Mouse (Mus musculus): ENCODE measurements around the gene Tppp3.

Tppp3 gene

DNA sequence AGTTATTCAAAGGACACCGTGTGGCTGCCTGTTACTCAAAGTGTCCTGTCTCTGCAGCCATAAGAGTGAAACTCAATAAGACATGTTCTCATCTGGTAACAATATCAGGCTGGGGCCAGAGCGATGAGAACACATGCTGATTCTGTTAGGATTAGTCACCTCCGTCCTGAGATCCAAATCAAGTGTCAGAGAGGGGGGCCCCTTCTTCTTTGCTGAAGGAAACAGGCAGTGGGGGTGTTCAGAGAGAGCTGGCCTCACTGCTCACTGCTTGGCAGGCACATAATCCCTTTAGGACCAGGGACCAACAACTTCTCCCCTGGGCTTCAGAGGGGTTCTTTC lies 12.7 kb upstream of the Tppp3 start:
- no peak for DNase-seq

DNA sequence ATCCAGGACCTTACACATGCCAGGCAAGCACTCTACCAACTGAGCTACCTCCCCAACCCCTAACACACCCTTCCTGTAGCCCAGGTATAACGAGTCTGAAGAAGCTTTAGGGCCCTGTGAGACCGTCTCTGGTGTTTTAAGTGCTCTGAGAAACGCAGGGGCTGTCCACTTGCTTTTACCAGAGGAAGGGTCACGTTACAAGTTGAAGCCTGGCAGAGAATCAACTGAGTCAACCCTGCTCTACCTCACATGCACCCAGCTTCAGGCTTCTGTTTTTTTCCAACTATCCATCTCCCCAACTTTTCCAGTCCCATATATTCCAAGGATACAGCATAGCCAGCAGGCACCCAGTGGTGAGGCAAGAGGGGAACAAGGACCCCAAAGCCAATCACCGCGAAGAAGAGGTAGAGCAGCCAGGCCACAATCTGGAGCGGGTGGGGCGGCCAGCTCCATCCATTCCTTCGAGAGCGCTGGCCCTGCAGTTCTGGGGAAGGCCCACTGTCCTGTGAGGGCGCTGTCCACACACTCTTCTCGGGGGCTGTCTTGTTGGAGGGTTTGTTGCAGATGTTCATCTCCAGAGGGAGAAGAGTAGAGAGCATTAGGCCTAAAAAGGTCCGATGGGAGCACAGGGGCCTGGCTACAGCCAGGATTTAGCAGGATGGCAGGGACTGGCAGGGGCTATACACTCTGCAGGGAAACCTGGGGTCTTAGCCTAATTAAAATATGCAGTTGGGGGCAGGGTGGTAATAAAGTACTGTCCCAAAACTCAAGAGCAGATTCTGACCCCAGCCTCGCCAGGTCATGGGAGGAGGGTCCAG lies 12.1 kb upstream of the Tppp3 start:
- peak in 1 of 2 experiments; percentile 63 for DNase-seq

DNA sequence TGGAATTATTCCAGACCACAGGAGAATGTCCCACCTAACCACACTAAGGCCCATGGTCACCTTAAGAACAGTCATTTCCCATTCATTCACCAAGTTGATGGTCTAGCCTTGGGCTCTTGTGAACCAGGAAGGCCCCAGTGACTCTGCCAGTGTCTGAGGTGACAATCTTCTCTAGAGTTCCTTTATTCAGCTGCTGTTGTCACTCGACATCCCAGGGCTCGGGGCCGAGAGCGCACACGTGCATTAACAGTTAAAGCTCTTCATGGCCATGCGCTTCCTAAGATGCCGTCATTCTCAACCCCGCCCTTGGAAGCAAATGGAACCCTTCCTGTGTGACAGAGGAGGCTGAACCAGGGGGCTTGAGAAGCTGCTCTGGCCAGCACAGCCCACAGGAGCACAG lies 10.8 kb upstream of the Tppp3 start:
- no peak for DNase-seq

DNA sequence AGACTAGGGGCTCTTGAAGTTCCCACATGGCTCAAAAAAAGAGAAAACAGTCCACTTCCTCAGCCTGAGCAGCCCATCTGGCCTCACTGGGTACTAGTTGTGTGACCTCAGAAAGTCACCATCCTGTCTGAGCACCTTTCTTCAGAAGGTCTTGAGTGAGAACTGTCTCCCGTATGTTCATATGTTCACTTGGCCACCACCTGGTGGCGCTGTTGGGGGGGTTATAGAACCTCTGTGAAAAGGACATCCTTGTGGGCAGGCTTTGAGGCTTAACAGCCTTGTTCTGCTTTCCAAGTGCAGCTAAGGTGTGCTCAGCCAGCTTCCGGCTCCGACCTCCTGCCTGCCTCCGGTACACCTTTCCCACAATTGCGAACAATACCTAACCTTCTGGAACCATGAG lies 10.1 kb upstream of the Tppp3 start:
- DNase-seq, result peak in 1 of 2 experiments; percentile 60

DNA sequence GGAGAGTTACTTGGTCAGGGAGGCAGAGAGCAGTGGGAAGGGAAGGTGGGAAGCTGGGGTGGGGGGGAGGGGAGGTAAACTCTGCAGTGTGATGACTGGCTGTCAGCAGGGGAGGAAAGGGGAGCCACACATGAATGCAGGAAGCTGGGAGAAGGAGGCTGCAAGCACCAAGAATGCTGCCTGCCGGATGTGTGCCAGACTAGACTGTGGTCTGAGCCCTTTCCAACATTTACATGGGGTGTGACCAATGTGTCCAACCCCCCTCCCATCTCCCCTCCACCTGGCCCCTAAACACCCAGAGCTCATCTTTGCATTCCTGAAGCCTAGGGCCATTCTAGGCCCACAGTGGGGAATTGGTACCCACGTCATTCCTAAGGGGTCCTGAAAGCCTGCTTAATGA lies 9.7 kb upstream of the Tppp3 start:
- DNase-seq, result no peak

DNA sequence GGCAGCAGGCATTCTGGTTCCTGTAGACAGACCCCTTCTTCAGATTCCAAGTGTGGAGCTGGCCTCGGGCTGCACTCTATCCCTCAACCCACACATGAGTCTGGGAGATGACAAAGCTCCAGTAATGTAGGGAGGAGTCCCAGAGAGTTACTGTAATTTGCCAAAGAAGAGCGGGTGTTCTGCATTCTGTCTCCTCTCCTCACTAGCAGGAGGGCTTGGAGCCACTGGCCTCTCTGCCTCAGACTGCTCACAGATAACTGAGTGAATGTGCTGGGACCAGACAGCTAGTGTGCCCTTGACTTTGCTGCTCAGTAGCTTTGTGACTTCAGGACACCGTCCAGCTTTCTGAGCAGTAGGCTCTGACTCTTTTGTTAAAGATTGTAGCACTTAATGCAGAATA lies 6.5 kb upstream of the Tppp3 start:
- no peak for DNase-seq

DNA sequence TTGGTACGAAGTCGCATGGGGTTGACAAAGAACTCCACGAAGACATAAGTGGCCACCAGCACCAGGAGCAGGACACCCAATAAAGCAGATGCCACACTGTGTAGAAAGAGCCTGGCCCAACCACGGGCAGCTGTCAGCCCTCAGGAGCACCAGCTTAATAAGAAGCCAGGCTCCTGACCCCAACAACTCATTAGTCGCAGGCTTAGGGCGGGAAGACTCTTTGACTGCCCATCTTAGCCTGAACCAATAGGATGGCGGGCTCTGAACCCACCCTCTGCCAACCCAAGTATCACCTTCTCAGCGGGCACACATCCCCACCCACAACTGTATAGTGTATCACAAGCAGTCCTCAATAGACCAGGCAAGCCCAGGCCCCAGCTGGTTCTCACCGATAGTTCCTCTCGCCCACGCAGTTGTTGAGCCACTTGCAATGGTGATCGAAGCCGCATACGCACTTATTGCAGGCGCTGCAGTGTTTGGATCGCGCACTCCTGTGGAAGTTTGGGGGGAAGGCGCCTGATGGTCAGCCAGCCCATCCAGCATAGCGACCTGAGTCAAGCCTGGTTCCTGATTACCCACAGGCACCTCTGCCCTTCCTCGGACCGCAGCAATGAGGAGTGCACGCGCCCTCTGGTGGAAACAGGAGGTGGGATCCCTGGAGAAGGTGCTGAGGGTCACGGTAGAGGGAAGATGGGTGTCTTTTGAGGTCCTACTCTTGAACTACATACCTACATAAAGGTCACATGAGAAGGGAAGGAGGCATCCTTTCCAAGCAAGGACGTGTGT lies 5.5 kb upstream of the Tppp3 start:
- peak; percentile 68 to 78 for DNase-seq

DNA sequence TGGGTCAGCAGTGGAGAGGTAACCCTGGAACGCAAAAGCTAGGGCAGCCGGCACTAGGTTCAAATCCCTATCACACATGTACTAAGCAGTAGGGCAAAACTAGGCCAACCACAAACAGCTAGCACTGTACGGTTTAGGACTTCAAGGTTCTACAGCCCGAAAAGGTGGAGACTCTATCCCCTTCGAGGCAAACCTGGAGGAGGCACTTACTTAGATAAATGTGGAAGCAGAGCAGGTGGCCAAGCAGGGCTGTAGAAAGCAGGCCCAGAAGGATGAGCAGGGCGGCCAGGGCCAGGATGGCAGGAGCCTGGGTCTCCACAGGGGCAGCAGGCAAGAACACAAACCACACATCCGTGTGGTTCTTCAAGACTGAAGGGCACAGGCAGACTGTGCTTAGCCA lies 4.8 kb upstream of the Tppp3 start:
- no peak for DNase-seq

DNA sequence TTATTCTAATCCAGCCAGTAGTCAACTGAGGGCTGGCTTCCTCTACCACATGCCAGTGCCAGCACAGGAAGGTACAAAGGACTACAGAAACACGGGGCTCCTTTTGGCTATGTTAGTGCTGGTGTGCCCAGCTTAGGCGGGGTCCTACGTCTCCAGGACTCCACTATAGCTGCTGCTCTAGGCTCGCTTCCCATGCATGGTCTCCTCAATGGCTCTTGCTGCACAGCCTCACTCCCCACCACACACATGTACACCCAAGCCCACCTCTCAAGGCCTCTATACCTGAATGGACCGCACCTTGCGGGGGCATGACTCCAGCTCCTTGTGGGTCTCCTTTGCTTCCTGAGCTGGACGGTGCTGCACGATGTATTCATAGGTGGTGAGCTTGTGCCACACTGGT lies 4.4 kb upstream of the Tppp3 start:
- DNase-seq, result no peak

DNA sequence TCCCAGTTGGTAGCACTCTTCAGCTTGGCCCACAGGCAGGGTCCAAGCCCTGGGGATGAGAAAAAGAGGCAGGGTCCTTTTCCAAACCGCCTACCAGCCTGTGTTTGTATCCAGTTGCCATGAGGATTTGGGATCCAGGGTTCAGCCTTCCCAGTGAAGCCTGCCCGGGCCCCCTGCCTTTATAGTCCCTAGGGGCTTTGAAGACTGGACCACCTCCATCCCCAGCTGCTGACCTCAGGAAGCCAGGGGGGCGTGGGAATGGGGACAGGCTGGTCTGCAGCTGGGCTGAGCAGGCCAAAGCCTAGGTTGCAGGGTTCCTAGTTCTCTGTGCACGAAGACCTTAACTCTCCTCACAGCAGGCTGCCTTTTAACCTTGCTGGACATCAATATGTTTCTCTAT lies 3.9 kb upstream of the Tppp3 start:
- DNase-seq, result no peak

DNA sequence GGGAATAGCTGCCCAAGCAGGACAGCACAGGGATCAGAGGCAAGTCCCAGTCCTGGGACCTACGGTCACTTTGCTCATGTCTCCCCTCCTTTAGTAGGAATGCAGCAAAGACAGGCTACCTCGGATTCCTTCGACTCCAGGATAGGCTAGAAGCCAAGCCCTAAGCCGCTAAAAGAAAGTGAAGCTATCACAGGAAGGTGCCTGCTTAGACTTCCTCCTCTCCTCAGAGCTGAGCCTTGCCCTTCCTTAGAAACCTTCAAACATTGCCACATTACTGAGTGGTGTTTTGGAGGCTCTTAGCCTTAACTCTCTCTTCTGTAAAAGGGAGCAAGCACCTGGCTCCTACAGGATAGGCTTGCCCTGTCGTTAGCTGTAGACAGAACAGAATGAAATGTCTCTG lies 3.4 kb upstream of the Tppp3 start:
- DNase-seq, result no peak

DNA sequence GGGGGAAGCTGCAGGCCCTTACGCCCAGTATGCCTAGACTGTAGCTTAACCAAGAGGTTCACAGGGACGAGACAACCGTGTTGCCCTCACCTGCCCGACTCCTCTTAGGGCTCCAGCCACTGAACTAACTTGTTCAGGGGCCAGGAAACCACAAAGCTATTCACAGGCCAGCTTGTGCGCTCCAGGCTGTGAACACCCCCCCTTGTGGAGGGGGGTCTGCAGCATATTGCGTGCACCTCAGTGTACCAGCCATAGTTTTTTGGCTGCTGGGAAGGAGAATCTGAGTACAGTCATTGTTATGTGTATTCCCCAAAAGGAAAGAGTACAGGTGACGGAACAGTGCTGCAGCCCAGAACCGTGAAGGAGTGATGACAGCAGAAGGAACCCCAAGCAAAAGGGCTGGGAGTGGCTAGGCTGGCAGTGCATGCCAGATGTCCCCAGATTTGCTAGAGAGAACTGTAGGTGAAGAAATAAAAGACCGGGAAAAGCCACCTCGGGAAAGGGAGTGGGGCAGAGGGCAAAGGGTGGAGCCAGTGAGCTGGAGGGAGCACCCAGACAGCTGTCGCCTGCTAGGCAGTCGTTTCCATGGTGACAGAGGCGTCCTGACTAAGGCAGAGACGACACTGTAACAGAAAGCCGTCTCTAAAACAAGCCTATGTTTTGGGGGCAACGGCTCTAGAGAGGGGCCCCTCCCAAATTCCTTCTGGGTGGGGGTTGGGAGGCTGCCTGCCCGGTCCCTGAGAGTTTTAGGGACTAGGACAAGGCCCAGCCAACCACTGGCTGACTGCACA lies 2.7 kb upstream of the Tppp3 start:
- DNase-seq, result peak; percentile 77 to 87

DNA sequence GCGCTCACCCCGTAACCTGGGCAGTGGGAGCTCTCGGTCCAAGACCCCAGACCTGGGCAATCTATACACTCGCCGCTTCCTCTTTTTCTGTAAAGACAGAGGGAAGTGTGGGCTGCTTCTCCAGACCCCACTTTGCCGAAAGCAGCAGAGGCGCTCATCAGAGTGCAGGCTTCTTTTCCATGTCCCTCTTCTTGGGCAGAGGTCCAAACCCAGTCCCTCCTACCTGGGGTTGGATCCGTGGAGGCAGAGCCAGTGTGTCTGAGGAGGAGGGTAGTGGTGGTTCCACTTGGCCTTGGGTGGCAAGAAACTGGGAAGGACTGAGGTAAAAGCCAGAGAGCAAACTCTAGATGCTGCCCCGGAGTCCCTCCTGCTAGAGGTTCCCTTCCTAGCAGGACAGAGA lies 1.7 kb upstream of the Tppp3 start:
- DNase-seq, result no peak

DNA sequence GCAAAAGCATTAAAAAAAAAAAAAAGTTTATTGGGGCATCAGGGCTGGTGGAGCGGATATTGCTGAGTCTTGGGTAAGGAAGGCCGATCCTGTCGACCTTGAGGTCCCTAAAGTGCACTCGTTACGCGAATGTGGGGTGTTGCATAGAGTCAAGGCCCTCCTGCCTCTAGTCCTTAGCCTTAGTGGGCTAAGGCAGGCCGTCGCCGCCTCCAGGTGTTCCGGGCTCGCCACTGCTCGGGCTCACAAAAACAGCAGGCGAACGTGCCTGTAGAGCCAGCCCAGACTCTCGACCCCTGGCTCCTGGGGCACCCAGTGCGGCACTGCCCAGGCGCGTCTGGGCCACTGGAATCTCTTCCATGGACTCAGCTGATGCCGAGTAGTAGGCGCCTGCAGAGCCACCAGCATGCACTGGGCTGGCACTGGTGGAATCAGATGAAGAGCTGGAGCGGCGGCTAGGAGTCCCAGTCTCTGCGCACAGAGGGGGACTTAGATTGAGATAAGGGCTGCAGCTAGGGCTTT lies 1.1 kb upstream of the Tppp3 start:
- DNase-seq, result no peak

DNA sequence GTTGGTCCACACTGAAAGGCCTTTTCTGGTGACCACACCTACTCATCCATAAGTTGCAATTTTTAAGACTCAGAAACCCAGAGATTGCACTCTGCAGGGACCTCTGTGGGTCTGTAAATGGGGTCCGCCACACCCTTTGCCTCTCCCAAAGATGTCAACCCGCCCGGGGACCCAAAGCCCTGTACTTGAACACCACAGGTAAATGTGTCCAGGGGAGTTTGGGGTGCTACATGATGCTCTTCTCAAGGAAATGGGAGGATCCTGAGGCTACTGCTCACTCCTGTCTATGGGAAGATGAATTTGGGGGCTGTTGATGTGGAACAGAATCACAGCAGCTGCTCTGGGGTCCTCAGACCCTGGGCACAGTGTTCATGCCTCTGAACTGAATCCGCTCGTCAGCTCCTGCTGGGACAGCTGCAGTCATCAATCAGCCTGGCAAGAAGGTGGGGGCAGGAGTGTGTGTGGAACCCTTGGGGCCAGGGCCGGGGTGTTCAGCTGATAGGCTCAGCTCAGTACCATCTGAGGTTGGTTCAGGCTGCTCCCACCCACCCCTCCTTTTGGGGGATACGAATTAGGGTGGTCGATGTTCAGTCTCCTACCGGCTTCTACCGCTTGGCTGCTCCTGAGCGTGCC lies 529 bp downstream of the Tppp3 start:
- DNase-seq, result no peak

DNA sequence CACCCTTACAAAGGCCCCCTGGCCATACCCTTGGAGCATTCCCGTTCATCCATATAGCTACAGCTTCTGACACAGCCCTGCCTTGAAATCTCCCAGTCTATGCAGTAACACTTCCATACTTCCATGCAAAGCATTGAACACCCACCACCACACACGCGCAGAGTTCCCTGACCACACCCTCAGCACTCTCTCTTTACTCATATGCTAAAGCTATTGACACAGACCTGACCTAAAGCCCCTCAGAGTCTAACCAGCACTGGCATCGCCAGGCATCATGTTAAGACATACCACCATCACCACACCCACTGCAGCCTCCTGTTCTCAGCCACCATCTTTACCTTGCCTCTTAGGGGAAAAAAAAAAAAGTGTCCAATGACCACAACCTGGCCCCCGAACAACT lies 1.1 kb downstream of the Tppp3 start:
- DNase-seq, result no peak

DNA sequence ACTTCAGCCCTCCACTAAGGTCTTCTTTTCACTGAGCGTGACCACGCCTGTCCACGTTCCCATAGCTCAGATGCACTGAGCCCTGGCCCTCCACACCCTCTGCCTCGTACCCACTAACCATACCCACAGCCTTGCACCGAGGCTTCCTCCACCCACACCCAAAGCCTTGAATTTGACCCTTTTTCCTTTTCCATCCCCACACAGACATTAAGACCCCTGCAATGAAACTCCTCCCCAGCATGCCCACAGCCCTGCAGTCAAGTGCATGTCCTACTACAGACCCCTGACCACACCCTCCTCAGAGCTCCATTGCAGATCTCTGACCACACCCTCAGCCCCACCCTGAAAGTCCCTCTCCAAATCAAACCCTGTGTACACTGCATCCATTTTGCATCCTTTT lies 1.5 kb downstream of the Tppp3 start:
- DNase-seq, result no peak

DNA sequence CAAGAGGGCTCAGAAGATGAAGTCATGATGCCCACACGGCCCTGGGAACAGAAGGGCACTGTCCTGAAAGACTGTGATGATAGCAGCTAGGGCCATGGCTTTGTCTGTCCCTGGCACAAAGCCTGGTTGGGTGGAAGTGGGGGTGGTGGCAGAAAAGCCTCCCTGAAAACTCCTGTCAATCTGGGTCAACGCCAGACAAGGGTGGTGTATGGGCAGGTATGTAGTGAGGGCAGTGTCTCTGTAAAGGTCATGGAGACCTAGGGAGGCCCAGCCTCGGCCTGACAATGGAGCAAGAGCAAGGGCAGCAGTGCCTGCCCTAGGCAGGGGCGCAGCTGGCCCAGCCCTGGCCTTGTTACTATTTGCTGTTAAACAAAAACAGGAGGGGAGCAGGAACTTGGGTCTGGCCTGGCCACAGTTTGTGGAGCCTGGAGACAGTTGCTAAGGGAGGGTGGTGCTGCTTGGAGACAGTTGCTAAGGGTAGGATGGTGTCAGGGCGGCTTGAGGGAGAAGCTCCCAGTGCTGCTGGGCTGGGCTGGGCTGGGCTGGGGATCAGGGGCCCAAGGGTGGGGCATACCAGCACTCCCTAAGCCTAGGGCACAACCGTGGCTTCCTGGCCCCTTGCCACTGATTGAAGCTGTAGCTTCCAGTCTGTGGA lies 2.2 kb downstream of the Tppp3 start:
- peak; percentile 83 to 90 for DNase-seq

DNA sequence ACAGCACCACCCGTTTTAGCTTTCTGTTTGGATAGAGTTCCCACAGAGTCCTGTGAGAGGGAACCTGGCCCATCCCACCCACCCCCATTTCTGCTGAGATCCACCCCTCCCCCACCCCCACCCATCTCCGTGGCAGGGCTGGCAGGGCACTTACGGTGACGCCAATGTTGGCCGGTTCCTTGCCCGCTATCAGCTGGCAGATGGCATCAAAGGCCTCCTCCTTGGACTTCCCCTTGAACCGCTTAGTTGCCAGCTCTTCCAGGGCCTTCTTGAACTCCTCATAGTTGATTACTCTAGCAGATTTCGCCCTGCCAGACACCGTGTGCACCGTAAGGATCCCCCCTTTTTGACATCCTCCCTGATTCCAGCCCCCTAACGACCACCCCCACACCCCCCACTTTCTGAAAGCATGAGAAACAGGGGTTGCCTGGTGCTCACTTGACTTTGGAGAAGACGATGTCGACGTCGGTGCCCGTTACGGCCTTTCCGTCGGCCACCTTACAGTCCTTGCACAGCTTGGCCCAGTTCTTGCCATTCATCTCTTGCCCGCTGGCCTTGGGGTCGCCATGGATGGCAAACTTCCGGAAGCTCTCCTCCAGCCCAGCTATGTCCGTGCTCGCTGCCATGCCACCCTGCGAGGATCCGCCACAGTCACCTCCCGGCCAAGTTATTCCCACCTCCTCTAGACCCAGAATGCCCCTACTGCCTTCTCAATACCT lies 3.2 kb downstream of the Tppp3 start:
- no peak for DNase-seq

DNA sequence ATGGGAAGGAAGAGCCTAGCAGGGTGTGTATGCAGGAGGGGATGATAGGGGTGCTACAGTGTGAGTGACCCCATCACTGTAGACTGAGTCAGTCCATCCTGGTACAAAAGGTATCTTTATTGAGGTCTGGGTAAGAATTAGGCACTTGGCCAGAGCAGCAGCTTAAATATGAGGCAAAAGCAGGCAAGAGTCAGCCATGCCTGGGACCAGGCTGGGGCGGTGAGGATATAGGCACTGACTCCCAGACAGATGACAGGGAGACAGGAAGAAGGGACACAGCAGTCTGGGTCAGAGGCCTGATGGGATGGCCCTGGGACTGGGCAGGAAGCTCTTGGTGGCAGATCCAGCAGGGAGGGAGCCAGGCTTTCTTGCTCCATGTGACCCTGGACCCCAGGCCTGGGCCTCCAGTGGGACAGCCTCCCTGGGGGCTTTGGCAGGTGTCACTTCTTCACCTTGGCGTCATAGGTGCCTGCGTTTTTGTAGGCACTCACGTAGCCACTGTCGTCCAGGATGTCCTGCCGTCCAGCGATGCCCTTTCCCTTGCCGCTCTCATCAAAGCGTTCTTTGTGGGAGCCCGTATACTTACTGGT lies 3.8 kb downstream of the Tppp3 start:
- DNase-seq, result no peak

DNA sequence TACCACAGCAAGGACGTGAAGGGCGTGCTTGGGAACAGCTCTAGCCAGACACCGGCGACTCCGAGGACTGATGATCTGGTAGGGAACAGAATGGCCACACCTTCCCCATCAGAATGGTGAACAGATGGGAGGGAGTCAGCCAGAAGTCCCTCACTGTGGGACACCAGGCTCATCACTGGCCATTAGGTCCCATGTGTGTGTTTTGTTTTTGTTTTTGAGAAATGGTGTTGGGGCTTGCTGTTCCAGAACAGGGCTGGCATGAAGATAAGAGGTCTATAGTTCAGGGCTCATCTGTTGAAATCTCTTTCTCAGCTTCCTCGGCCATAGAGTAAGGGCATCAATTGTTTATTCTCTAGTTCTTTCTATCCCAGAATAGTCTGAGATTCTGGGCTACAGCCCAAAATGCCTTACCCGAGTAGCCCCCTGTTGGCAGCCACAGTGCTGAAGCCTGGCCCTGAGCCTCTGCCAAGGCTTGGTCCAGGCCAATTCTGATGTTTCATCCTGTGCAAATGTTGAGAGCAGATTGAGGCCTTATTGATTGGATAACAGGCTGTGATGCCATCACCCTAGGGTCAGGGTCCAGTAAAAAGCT lies 4.5 kb downstream of the Tppp3 start:
- no peak for DNase-seq

Measured in lung, adult 18-20 months (tissue).